Mouse (Mus musculus) right cerebral cortex, postnatal 14 days (tissue): ENCODE results near the gene Gabrd.
"Not testable (repeated sequence)": the region's sequence is repeated elsewhere in the genome, so short reads cannot be mapped to it uniquely, and the experiment has no call there.

Experiments used
- DNase-seq: peaks from one replicate; pipeline ENCODE4 v3.0.0; 2022

Gene Gabrd

GRCm38 (mm10) chr4:155397511-155398221 lies at the start of gene Gabrd:
TSS of gene Gabrd (minus strand) at chr4:155398112.
- DNase-seq: peak; percentile 56

GRCm38 (mm10) chr4:155442808-155443207 lies 44.9 kb upstream of the Gabrd start:
- DNase-seq: no peak

GRCm38 (mm10) chr4:155433993-155434392 lies 36.1 kb upstream of the Gabrd start:
- no peak for DNase-seq

GRCm38 (mm10) chr4:155432358-155432757 lies 34.4 kb upstream of the Gabrd start:
- DNase-seq: no peak

GRCm38 (mm10) chr4:155429202-155429601 lies 31.3 kb upstream of the Gabrd start:
- DNase-seq: no peak

- no peak for DNase-seq
Observed at GRCm38 (mm10) chr4:155428442-155428841, 30.5 kb upstream of the Gabrd start.

- DNase-seq: no peak
Observed at GRCm38 (mm10) chr4:155426272-155426671, 28.4 kb upstream of the Gabrd start.

GRCm38 (mm10) chr4:155423988-155424387 lies 26.1 kb upstream of the Gabrd start:
- no peak for DNase-seq

GRCm38 (mm10) chr4:155421412-155422370 lies 23.8 kb upstream of the Gabrd start:
- not testable (repeated sequence) for DNase-seq

- no peak for DNase-seq
Observed at GRCm38 (mm10) chr4:155420137-155420536, 22.2 kb upstream of the Gabrd start.

- no peak for DNase-seq
Observed at GRCm38 (mm10) chr4:155414656-155415235, 16.8 kb upstream of the Gabrd start.

GRCm38 (mm10) chr4:155413641-155414335 lies 15.9 kb upstream of the Gabrd start:
- no peak for DNase-seq

- DNase-seq: no peak
Observed at GRCm38 (mm10) chr4:155412124-155412523, 14.2 kb upstream of the Gabrd start.

GRCm38 (mm10) chr4:155409058-155409776 lies 11.3 kb upstream of the Gabrd start, which contains the start of gene Cfap74:
TSS of gene Cfap74 (plus strand) at chr4:155409190.
- peak; percentile 87 for DNase-seq

- no peak for DNase-seq
Observed at GRCm38 (mm10) chr4:155408695-155409057, 10.8 kb upstream of the Gabrd start.

GRCm38 (mm10) chr4:155402489-155402888 lies 4.6 kb upstream of the Gabrd start:
- no peak for DNase-seq

GRCm38 (mm10) chr4:155401121-155401520 lies 3.2 kb upstream of the Gabrd start:
- no peak for DNase-seq

- DNase-seq: no peak
Observed at GRCm38 (mm10) chr4:155398222-155398540, 269 bp upstream of the Gabrd start.

- no peak for DNase-seq
Observed at GRCm38 (mm10) chr4:155396751-155397150, 1.2 kb downstream of the Gabrd start.

- peak; percentile 43 for DNase-seq
Observed at GRCm38 (mm10) chr4:155395471-155395870, 2.4 kb downstream of the Gabrd start.

- no peak for DNase-seq
Observed at GRCm38 (mm10) chr4:155387166-155387565, 10.7 kb downstream of the Gabrd start.

- no peak for DNase-seq
Observed at GRCm38 (mm10) chr4:155383326-155383725, 14.6 kb downstream of the Gabrd start.
